Mouse (Mus musculus) retina, postnatal 1 day (tissue): Measurements from ENCODE around the gene Gm9732.
"Not testable (repeated sequence)": the region's sequence is repeated elsewhere in the genome, so short reads cannot be mapped to it uniquely, and the experiment has no call there.

Experiments used
- DNase-seq: peaks from one replicate; pipeline ENCODE4 v3.0.0-alpha.2; 2012

Gene Gm9732

DNA sequence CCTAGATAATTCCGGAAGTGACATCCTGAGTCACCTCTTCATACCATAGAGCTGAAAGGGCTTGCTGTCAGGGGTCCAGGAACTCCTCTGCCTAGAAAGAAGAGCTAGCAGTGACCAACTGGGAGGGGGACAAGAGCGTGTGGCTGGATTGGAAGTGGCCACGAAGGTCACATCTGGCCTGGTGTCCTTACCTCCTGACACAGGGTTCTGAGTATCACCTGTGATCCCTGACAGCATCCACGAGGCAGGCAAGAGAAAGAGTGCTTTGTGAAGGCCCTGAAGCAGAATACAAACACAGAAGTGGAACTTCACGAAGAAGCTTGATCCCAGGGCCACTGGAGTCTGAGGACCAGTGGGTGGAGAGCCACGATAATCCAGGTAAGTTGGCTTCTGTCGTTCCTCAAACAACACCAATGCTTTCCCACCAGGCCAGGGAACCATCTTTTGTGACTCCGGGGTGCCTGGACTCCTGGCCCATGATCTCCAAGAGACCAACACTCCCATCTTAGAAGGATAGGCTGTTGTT is at the start of gene Gm9732:
TSS of gene Gm9732 (plus strand) at position 51 of the 526 bp plus-strand sequence.
- DNase-seq = not testable (repeated sequence)

DNA sequence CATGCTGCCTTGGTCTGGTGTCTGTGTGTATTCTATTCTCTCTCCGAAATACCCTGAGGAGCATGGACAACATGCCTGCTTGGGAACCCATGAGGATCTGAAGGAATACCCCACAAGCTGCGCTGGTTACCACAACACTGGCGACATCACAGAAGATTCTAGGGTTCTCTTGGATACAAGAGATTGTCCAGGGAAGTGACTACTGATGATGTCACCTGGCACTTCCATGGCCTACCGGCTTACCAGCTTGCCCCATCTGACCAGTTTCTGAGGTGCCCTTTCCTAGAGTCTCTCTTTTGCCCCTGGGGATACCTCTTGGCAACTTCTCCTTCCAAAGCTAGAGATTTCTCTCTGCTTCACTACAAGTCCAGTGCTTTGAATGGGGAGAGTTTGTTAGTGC is 39.6 kb upstream of the Gm9732 start, which contains the start of gene Gm8122:
TSS of gene Gm8122 (minus strand) at position 101 of the 400 bp plus-strand sequence.
- not testable (repeated sequence) for DNase-seq

DNA sequence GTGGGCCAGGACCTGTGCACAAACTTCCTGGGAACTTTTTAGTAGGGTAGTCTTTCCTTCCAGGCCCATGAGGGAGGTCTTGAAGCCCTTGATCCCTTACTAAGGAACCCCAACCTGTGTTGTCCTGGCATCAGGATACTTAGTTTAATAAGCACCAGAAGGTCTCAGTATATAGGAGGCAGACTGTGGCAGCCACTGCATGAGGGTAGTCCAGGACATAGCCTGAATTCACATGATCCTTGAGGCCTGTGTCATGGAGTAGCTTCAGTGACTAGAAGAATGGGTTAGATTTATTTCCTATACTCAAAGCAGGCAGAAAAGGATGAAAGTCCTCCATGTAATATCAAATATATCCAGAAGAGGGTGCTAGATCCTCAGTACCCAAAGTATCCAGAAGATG is 37.1 kb upstream of the Gm9732 start:
- not testable (repeated sequence) for DNase-seq

DNA sequence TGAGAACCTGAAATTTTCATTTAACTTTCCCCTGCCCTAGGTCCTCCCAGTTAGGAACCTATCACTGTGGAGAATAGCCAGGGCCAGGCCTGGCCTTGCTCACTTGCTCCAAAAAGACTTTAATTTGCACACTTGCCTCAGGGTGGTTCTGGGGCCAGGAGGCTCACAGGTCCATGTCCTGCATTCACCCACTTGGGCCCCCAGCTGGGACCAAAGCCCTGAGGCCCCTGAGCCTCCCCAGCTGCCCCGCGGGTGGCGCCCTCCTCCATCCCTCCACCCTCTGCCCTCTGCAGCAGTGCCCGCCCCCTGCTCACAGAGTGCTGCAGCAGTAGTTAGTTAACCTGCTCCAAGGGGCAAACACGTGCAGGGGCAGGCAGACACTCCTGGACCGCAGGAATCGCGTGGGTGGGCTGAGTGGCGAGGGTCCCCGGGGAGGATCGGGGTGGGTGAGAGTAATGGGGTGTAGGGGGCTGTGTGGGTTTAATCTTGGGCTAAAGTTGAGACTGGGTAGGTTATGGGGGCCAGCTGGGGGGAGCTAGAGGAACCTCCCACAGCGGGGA is 25.1 kb upstream of the Gm9732 start:
- DNase-seq = not testable (repeated sequence)

DNA sequence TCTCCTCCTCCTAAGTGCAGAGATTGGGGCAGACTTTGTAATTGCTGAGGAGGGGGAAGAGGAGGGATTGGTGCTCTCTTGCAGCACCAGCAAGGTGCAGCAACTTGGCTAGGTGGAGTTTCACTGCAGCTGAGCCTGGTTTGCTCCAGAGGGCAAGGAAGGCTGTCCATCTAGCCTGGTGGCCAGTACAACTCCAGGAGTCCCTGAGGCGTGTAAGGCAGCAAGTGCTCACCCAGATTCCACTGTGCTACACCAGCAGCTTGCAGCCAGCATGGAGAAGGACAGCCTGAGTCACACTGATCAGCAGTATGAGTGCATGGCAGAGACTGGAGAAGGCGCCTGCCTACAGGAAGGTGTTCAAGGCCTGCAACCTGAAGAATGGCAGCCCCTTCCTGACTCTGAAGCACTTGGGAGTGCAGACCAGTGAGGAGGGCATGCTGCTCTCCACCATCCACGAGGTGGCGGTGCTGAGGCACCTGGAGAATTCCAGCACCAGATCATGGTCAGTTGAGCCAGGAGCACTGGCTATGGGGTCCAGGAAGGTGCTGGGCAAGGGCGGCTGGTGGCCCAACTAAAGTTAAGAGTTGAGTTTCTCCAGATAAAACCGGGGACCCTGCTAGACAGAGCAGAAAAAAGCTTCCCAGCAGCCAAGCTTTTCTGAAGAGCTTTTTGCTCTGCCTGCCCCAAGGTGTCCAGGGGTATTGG is 24.1 kb upstream of the Gm9732 start:
- DNase-seq = not testable (repeated sequence)

DNA sequence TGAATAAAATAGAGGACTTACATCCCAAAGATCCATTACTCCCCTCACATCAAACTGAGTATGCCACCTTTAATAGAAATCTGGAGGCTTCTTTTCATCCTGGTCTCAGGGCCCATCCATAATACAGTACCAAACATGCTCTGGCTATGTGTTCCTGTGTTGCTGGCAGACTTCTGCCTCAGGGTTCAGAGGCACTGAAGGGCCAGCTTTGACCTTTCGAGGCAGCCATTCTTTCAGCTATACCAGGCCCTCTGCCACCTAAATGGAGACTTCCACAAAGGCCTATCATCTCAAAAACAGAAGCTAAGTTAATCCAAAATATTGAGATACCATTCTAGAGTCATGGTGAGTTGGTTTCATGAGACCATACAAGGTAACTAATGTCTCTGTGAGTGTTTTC is 18.3 kb upstream of the Gm9732 start:
- DNase-seq = not testable (repeated sequence)

DNA sequence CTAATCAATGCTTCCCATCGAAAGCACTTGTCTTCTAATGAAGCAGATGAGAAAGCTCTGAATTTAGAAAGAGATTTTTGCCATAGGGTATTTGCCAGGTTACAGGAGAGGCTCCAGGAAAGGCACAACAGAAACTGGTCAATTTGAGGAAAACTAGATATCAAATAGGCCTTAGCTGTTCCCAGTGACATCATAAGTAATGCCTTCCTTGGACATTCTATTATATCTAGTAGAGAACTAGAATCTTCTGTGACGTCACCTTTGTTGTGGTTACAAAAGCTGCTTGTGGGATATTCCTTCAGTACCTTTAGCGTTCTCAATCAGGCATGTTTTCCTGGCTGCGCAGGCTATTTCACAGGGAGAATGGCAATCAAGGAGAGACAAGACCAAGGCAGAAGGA is 16.5 kb upstream of the Gm9732 start, which contains the start of gene Gm8126:
TSS of gene Gm8126 (plus strand) at position 301 of the 400 bp plus-strand sequence.
- DNase-seq = not testable (repeated sequence)

DNA sequence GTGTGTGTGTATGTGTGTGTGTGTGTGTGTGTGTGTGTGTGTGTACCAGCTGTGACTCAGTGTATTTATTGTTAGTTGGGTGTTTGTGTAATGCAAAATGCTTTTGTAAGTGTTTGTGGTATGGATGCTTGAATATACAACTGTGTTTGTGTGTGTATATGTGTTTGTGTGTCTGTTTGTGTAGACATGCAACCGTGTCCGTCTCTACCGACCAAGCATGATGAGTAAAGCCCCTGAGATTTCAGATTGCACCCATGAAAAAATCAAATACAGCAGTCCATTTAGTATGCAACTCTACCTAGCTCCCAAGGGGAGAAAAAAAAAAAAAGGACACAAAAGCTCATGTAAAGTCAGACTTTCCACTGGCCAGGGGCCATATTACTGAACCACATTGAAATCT is 11.4 kb upstream of the Gm9732 start:
- DNase-seq = not testable (repeated sequence)

DNA sequence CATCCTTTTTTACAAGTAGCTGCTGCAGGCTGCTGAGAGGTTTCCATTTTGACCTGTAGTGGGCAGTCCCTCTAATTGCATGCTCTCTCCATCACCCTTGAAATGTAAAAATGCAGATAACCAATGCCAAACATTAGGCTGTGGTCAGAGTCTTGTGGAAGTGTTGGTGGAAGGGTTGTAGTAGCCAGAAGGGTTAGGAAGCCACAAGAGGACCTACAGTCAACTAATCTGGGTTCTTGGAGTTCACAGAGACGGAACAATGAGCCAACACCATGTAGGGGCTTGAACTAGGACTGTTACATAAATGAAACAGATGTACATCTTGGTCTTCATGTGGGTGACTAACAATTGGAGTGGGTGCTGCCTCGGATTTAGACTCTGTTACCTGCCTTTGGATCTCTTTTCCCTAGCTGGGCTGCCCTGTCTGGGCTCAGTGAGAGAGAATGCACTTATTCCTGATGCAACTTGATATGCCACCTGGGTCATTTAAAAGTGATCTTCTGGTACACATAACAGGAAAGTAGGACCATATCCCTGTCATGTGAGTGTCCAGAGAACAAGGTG is 6.2 kb upstream of the Gm9732 start:
- DNase-seq = not testable (repeated sequence)

DNA sequence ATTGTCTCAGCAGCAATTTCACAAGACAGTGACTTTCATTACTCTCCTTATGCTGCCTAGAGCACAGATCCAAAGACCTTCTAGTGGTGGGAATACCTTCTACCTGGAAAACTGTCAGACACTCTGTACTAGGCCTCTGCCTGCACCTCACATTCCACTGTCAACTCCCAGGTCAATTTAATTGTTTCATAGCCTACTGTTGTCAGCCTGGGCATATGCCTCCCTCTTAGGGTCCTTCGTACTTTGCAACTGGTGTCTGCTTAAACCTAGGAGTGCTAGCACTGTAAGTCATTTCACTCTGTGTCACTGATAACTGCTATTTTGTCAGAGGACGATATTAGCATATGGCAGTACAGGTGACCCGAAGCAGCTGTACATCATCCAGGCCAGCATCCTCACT is 5.6 kb upstream of the Gm9732 start:
- DNase-seq = not testable (repeated sequence)

DNA sequence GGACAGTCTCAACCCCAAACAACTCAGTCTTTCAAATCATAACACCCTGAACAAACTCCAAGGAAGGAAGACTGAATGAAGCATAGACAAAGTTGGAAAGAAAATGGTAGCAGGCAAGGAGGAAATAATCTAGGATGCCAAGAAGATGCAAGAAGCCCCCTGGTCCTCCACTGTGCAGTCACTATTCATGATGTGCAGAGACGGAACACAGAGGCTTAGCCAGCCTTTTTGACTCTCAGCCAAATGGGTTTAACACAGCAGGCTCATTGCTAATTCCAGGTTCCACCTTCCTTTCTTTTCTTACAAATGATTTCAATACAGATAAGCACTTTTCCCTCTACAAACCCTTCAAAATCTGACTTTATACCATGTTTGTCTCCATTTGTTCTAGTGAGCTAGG is 1.7 kb upstream of the Gm9732 start:
- not testable (repeated sequence) for DNase-seq

DNA sequence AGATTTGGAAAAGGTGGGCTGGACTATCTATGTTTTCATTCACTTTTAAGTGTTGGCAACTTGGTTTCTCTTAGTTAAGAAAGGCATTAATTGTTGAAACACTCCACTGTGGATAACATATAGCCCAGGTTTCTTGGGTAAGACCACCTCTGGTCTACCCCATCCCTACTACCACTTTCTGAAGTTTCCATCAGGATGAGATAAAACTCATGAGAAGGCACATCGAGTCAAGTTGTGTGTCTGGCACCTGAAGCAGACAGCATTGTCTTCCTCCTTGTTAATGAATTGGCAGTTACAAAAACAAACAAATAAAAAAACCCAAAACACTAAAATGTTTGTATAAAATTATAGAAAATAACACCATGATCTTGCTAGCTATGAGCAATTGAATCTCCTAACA is 916 bp downstream of the Gm9732 start:
- not testable (repeated sequence) for DNase-seq

DNA sequence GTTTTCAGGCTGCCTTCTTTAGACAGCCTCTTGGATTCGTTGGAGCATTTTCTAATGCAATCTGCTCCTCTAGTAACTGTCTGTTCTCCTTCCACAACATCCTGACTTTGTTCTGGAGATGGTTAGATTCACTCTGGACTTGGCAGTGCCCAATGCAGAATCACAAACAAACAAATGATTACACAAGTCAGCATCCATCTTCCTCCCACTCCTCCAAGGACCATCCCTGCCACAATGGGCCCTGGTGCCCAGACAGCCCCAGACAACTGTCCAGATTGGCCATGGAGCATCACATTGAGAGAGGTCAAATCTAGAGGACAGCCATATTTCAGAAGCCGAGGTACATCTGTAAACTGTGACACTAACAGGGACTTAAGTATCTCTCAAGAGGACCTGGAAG is 2.6 kb downstream of the Gm9732 start:
- peak; percentile 0 for DNase-seq

DNA sequence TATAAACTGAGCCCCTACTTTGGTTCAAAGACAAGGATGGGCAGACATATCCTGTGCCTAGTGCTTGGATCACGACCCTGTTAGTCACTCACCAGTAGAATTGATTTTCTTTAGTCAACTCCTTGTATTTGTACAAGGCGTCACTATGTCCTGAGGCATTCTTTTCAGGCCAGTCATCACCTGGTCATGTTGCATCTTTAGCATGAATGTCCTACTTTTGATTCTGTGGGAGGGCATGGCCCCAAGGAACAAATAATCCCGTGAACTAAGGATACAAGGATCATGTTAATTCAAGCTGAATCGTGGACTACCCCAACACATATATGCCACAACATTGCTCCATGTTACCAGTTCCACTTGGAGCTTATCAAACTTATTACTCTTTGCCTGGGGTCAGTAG is 3.3 kb downstream of the Gm9732 start:
- not testable (repeated sequence) for DNase-seq

DNA sequence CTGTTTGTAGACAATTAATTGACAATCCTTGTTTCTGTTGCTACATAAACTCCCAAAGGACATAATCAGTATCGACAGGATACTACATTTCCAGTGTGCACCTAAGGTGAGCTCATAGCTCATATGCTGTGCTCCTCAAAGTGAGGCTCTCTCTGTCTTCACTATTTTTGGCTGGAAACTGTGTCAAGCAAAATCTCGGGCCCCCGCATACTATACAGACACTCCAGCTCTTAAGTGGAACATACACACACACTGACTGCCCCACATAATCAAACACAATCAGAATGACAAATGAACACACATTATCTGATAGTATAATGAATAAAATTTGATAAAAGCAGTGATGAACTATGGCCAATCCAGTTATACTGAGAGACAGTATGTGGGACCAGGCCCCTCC is 3.8 kb downstream of the Gm9732 start:
- DNase-seq = peak; percentile 0

DNA sequence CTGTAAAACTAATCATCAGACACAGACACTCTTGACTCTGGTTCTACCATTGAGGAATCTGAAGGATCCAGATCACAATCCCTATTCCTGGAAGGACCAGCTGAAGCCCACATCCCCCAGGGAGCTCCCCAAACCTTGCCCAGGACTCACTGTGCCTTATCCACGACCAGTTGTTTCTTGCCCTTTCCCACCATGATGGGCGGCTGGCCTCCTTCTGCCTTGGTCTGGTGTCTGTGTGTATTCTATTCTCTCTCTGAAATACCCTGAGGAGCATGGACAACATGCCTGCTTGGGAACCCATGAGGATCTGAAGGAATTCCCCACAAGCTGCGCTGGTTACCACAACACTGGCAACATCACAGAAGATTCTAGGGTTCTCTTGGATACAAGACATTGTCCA is 18.7 kb downstream of the Gm9732 start, which contains the start of gene Gm8127:
TSS of gene Gm8127 (minus strand) at position 330 of the 400 bp plus-strand sequence.
- DNase-seq = not testable (repeated sequence)

DNA sequence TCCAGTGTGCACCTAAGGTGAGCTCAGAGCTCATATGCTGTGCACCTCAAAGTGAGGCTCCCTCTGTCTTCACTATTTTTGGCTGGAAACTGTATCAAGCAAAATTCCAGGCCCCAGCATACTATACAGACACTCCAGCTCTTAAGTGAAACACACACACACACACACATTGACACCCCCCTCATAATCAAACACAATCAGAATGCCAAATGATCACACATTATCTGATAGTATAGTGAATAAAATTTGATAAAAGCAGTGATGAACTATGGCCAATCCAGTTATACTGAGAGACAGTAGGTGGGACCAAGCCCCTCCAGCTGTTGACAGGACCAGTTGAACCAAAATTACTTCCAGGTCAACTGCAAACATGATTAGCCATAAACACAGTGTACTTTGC is 44.7 kb downstream of the Gm9732 start:
- DNase-seq = not testable (repeated sequence)

DNA sequence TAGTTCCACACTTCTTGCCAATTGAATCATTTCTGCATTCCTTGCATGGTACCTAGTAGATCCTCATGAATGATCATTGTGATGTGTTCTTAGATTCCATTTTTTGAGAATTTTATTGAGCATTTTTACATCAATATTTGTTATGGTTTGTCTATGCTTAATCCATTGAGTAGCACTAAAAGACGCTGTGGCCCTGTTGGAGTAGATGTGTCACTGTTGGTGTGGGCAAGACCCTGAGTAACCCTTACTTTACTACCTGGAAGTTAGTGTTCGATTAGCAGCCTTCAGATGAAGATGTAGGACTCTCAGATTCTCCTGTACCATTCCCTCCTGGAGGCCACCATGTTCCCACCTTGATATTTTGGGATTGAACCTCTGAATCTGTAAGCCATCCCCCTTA is 53.8 kb downstream of the Gm9732 start:
- not testable (repeated sequence) for DNase-seq

DNA sequence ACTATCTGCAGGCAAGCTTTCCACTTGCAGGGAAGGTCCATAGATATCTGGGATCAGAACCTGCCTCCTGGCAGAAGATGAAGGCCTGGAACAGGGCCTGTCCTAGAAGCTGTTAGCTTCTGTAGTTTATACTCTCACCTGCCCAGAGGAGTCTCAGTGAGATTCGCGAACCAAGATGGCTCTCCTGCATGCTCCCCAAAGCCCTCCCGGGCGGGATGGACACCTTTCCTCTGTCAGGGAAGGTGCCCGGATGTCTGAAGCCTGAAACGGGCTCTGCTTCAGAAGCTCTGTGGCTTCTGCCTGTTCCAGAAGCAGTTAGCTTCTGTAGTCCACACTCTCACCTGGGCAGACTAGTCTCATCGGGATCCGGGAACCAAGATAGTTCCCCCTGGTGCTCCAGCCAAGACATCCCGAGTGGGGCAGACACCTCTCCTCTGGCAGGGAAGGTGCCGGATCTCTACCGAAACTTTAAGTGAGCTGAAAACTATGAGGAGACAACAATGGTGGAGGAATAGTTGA is 56.6 kb downstream of the Gm9732 start:
- DNase-seq = not testable (repeated sequence)

DNA sequence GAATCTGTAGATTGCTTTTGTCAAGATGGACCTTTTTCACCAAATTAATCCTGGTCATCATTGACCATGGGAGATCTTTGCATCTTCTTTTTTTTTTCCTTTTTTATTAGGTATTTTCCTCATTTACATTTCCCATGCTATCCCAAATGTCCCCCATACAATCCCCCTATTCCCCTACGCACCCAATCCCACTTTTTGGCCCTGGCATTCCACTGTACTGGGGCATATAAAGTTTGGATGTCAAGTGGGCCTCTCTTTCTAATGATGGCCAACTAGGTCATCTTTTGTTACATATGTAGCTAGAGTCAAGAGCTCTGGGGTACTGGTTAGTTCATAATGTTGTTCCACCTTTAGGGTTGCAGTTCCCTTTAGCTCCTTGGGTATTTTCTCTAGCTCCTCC is 62.8 kb downstream of the Gm9732 start:
- not testable (repeated sequence) for DNase-seq

DNA sequence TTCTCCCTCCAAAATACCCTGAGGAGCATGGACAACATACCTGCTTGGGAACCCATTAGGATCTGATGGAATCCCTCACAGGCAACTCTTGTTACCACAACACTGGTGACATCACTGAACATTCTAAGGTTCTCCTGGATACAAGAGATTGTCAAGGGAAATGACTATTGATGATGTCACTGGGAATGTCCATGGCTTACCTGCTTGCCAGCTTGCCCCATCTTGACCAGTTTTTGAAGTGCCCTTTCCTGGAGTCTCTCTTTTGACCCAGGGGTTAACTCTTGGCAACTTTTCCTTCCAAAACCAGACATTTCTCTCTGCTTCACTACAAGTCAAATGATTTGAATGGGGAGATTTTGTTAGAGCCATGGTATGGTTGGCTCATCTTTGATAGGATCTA is 72.9 kb downstream of the Gm9732 start, which contains the start of gene 1700001F09Rik:
TSS of gene 1700001F09Rik (minus strand) at position 101 of the 400 bp plus-strand sequence.
- DNase-seq = not testable (repeated sequence)

DNA sequence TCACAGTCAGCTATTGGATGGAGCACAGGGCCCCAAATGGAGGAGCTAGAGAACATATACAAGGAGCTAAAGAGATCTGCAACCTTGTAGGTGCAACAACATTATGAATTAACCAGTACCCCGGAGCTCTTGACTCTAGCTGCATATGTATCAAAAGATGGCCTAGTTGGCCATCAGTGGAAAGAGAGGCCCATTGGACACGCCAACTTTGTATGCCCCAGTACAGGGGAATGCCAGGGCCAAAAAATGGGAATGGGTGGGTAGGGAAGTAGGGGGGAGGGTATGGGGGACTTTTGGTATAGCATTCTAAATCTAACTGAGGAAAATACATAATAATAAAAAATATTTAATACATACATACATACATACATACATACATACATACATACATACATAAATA is 78.1 kb downstream of the Gm9732 start:
- DNase-seq = not testable (repeated sequence)
